Mouse (Mus musculus): Measurements from ENCODE around the gene Paqr5. TPM values are rescaled to one million over a fixed set of nuclear protein-coding genes. Genes with fewer than 3 reads are reported as not detected.

The Paqr5 gene
- polyA plus RNA-seq, 1 experiment from 2014 or later = 30.6 TPM

- Histone ChIP-seq H3K9ac (no peak overlapping the region), H3K4me1 (peaks cover 15% of the 10 kb centered on the region), H3K4me3 (replicated peaks) (no peak overlapping the region), H3K27me3 (replicated peaks) (peaks cover 13% of the 10 kb centered on the region; the same call in 1 of the 2 replicates), H3K9me3 (no peaks in the 10 kb centered on the region), H3K4me2 (no peak overlapping the region), H3K27ac (peak overlapping the region; percentile 45; the same call in 1 of the 2 replicates), H3K36me3 (no peaks in the 10 kb centered on the region)
- 24% methylated on average over 7 of the region's 7 CpGs for WGBS
- ATAC-seq (ENCODE audit: insufficient read depth, low FRiP score, low read depth) = peak; percentile 70; the same call in 1 of the 2 replicates
These were observed 122.5 kb downstream of the Paqr5 start for GRCm38 (mm10) chr9:61904201-61904600.

Other genes starting within 250 kb of the Paqr5 start
- 1,334 and 1,421 TPM in 2 replicates for gene Rplp1, start 112.3 kb downstream of the Paqr5 start, polyA plus RNA-seq (2015; fragmentation: Nextera tagmentation; extraction: Ambion mirVana)
- 106 and 112 TPM in 2 replicates for gene Kif23, start 80.1 kb downstream of the Paqr5 start, polyA plus RNA-seq (2015; fragmentation: Nextera tagmentation; extraction: Ambion mirVana)
- gene Glce, start 95.8 kb upstream of the Paqr5 start, polyA plus RNA-seq (2015; fragmentation: Nextera tagmentation; extraction: Ambion mirVana) = 22.1 and 23.3 TPM in 2 replicates

All from stomach, embryonic 15.5 days (tissue).